8 mouse cellular contexts compared by ENCODE assay signal in genomic region chr4:155129996-155130395, GRCm38 (mm10). TPM values are rescaled to one million over a fixed set of nuclear protein-coding genes. Genes with fewer than 3 reads are reported as not detected.
A peak's percentile ranks its signal among the peaks of the same experiment; 100 is the strongest.
DNase-seq lines count a peak whose midpoint lies in the region; ATAC-seq and TF ChIP-seq lines count a peak whose summit lies in the region.

No protein-coding gene starts in this region.

- DNase-seq in intestine, embryonic 14.5 days (ENCODE audit: low spot score) = no peak
- DNase-seq in heart, embryonic 10.5 days (ENCODE audit: low spot score) = no peak
- DNase-seq in layer of hippocampus, postnatal 25 days (ENCODE audit: extremely low spot score in 1 of 2, low spot score in 1 of 2) = peak; percentile 69
- DNase-seq in urinary bladder, adult 2 months (ENCODE audit: low spot score) = peak; percentile 65
- DNase-seq in B cell, adult 2 months = no peak

- H3K9me3 ChIP-seq in intestine, embryonic 14.5 days (ENCODE audit: control insufficient read depth, low read length) = no peaks in the 10 kb centered on the region
- no peaks in the 10 kb centered on the region for H3K9me3 ChIP-seq in intestine, postnatal 0 days (ENCODE audit: control insufficient read depth)
- no peaks in the 10 kb centered on the region for H3K9me3 ChIP-seq in heart, embryonic 10.5 days
- no peaks in the 10 kb centered on the region for H3K9me3 ChIP-seq in midbrain, embryonic 13.5 days

- peak overlapping the region; percentile 39; the same call in 1 of the 2 replicates for H3K27ac ChIP-seq in intestine, embryonic 14.5 days (ENCODE audit: low read depth)
- H3K27ac ChIP-seq in intestine, postnatal 0 days (ENCODE audit: low read depth, low read length) = no peak overlapping the region
- H3K27ac ChIP-seq in embryonic fibroblast, embryonic 13.5 days (ENCODE audit: insufficient read depth, low read length) = peak overlapping the region; percentile 83
- peak overlapping the region; percentile 90 for H3K27ac ChIP-seq in heart, embryonic 10.5 days
- H3K27ac ChIP-seq in midbrain, embryonic 13.5 days = no peak overlapping the region

- 72% methylated on average over 14 of the region's 14 CpGs for WGBS in intestine, embryonic 14.5 days
- 80% methylated on average over 14 of the region's 14 CpGs for WGBS in intestine, postnatal 0 days
- 61% methylated on average over 14 of the region's 14 CpGs for WGBS in heart, embryonic 10.5 days
- WGBS in midbrain, embryonic 13.5 days = 73% methylated on average over 14 of the region's 14 CpGs

- no peak overlapping the region for H3K9ac ChIP-seq in intestine, embryonic 14.5 days (ENCODE audit: low read length)
- H3K9ac ChIP-seq in intestine, postnatal 0 days (ENCODE audit: low read depth, low read length) = no peak overlapping the region
- H3K9ac ChIP-seq in midbrain, embryonic 13.5 days (replicated peaks) = 0 out of 2 replicates have a peak overlapping the region, but pooled peaks have one; percentile 3

- H3K4me2 ChIP-seq in intestine, embryonic 14.5 days (ENCODE audit: low read length) = no peak overlapping the region
- no peak overlapping the region for H3K4me2 ChIP-seq in intestine, postnatal 0 days (replicated peaks; ENCODE audit: low read depth)
- no peak overlapping the region for H3K4me2 ChIP-seq in midbrain, embryonic 13.5 days (replicated peaks)

- TF ChIP-seq CTCF in intestine, postnatal 0 days (IDR thresholded peaks at IDR 0.05; ENCODE audit: low read depth) = no peak
- no peak for TF ChIP-seq CTCF in embryonic fibroblast, embryonic 13.5 days (IDR thresholded peaks at IDR 0.05; ENCODE audit: borderline replicate concordance, insufficient read depth, low read length)

- no peak for TF ChIP-seq POLR2A in embryonic fibroblast, embryonic 13.5 days (IDR thresholded peaks at IDR 0.05; ENCODE audit: low read depth, low read length)

- peaks cover 29% of the 10 kb centered on the region for H3K4me1 ChIP-seq in intestine, embryonic 14.5 days (replicated peaks; ENCODE audit: control insufficient read depth, insufficient read depth, low read length)
- H3K4me1 ChIP-seq in intestine, postnatal 0 days (replicated peaks; ENCODE audit: control insufficient read depth, insufficient read depth, low read length) = 0 out of 2 replicates have a peak, but pooled peaks cover 5% of the 10 kb centered on the region
- peaks cover 38% of the 10 kb centered on the region for H3K4me1 ChIP-seq in embryonic fibroblast, embryonic 13.5 days (ENCODE audit: control insufficient read depth, insufficient read depth, low read length)
- H3K4me1 ChIP-seq in heart, embryonic 10.5 days = peaks cover 92% of the 10 kb centered on the region
- peaks cover 54% of the 10 kb centered on the region for H3K4me1 ChIP-seq in midbrain, embryonic 13.5 days (replicated peaks)

- no peak for ATAC-seq in intestine, embryonic 14.5 days (replicated peaks; ENCODE audit: low FRiP score, low TSS enrichment, low read depth)
- ATAC-seq in intestine, postnatal 0 days = no peak
- ATAC-seq in midbrain, embryonic 13.5 days = peak; percentile 44; the same call in 1 of the 2 replicates

- no peak overlapping the region for H3K4me3 ChIP-seq in intestine, embryonic 14.5 days (ENCODE audit: low read depth, low read length)
- no peak overlapping the region for H3K4me3 ChIP-seq in intestine, postnatal 0 days (ENCODE audit: low read depth, low read length)
- no peak overlapping the region for H3K4me3 ChIP-seq in embryonic fibroblast, embryonic 13.5 days (ENCODE audit: insufficient read depth, low read length)
- no peak overlapping the region for H3K4me3 ChIP-seq in heart, embryonic 10.5 days
- no peak overlapping the region for H3K4me3 ChIP-seq in midbrain, embryonic 13.5 days (replicated peaks)

- no peaks in the 10 kb centered on the region for H3K36me3 ChIP-seq in intestine, embryonic 14.5 days (ENCODE audit: control insufficient read depth, insufficient read depth, low read length)
- H3K36me3 ChIP-seq in intestine, postnatal 0 days (ENCODE audit: control insufficient read depth, insufficient read depth) = no peaks in the 10 kb centered on the region
- H3K36me3 ChIP-seq in heart, embryonic 10.5 days = no peaks in the 10 kb centered on the region
- no peaks in the 10 kb centered on the region for H3K36me3 ChIP-seq in midbrain, embryonic 13.5 days

- no peaks in the 10 kb centered on the region for H3K27me3 ChIP-seq in intestine, embryonic 14.5 days (replicated peaks; ENCODE audit: control insufficient read depth, insufficient read depth, low read length)
- H3K27me3 ChIP-seq in intestine, postnatal 0 days (replicated peaks; ENCODE audit: control insufficient read depth, insufficient read depth, low read length) = no peaks in the 10 kb centered on the region
- 0 out of 2 replicates have a peak, but pooled peaks cover 3% of the 10 kb centered on the region for H3K27me3 ChIP-seq in heart, embryonic 10.5 days (ENCODE audit: insufficient read depth, poor library complexity, severe bottlenecking)
- H3K27me3 ChIP-seq in midbrain, embryonic 13.5 days = no peaks in the 10 kb centered on the region

RNA-seq across cellular contexts. Expression of gene Morn1, which starts 43.6 kb away (rescaled TPM):
- 3.8 and 5.5 TPM in 2 replicates for polyA plus RNA-seq in intestine, embryonic 14.5 days (2014; fragmentation: Nextera tagmentation; extraction: Ambion mirVana)
- polyA plus RNA-seq in intestine, postnatal 0 days (2015; fragmentation: Nextera tagmentation; extraction: Ambion mirVana) = 1.8 and 2.2 TPM in 2 replicates
- polyA plus RNA-seq in embryonic fibroblast, embryonic 13.5 days (2011; ENCODE audit: insufficient read length, low read depth, missing spikeins) = 3.9 and 5.0 TPM in 2 replicates
- polyA plus RNA-seq in heart, embryonic 10.5 days (2016; fragmentation: Nextera tagmentation; extraction: Ambion mirVana) = 3.6 and 4.6 TPM in 2 replicates
- 10 to 100 TPM; 11.2 to 17.3 TPM for total RNA-seq in layer of hippocampus, postnatal 25 days (2021)
- polyA plus RNA-seq in midbrain, embryonic 13.5 days (2015; fragmentation: Nextera tagmentation; extraction: Ambion mirVana) = 6.0 and 8.9 TPM in 2 replicates
- 6.7 and 7.0 TPM in 2 replicates for polyA plus RNA-seq in urinary bladder, adult 2 months (2012; rRNA removed)

RNA-seq across cellular contexts. Expression of gene Rer1, which starts 43.8 kb away (rescaled TPM):
- 188 and 191 TPM in 2 replicates for polyA plus RNA-seq in intestine, embryonic 14.5 days (2014; fragmentation: Nextera tagmentation; extraction: Ambion mirVana)
- polyA plus RNA-seq in intestine, postnatal 0 days (2015; fragmentation: Nextera tagmentation; extraction: Ambion mirVana) = 277 and 297 TPM in 2 replicates
- 148 and 162 TPM in 2 replicates for polyA plus RNA-seq in embryonic fibroblast, embryonic 13.5 days (2011; ENCODE audit: insufficient read length, low read depth, missing spikeins)
- 144 and 165 TPM in 2 replicates for polyA plus RNA-seq in heart, embryonic 10.5 days (2016; fragmentation: Nextera tagmentation; extraction: Ambion mirVana)
- 10 to 100 TPM; 62.2 to 67.3 TPM for total RNA-seq in layer of hippocampus, postnatal 25 days (2021)
- polyA plus RNA-seq in midbrain, embryonic 13.5 days (2015; fragmentation: Nextera tagmentation; extraction: Ambion mirVana) = 121 and 124 TPM in 2 replicates
- polyA plus RNA-seq in urinary bladder, adult 2 months (2012; rRNA removed) = 130 and 159 TPM in 2 replicates

Comparison
In these comparisons a context has a peak if more than half of its experiments do, and no peak if none do; other contexts are left out.
1. H3K27ac ChIP-seq: peak in intestine, embryonic 14.5 days (single experiment), embryonic fibroblast, embryonic 13.5 days (single experiment) and heart, embryonic 10.5 days (single experiment); none in intestine, postnatal 0 days (single experiment) and midbrain, embryonic 13.5 days (single experiment).
2. DNase-seq: peak in layer of hippocampus, postnatal 25 days (2 of 2) and urinary bladder, adult 2 months (single experiment); none in intestine, embryonic 14.5 days (single experiment), heart, embryonic 10.5 days (single experiment) and B cell, adult 2 months (0 of 2).